Mouse (Mus musculus): ENCODE measurements around the gene Carmil2. TPM values are rescaled to one million over a fixed set of nuclear protein-coding genes. Genes with fewer than 3 reads are reported as not detected.

Gene Carmil2
- polyA plus RNA-seq, 1 experiment from 2014 or later, result 0.77 TPM

DNA sequence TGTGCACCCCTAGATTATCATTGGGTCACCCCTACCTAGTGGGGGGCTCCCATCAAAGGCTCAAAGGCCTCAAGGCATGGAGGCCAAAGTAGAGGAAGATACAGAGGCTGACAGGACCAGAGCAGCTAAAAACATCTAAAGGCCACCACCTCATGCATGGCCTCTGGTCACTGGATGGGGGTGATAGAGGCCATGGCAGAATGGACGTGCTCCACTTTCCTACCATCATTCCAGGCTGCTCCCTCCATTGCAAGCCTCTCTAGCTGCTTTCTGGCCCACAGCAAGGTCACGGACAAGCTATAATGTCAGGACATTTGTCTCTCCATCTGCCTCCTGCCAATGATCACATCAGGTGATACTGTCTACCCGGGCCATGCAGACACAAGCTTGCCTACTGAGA, 26.2 kb downstream of the Carmil2 start:
- no peak overlapping the region for H3K4me3 ChIP-seq (ENCODE audit: low read depth, low read length)
- no peaks in the 10 kb centered on the region for H3K4me1 ChIP-seq (replicated peaks; ENCODE audit: control insufficient read depth, insufficient read depth, low read length)
- no peaks in the 10 kb centered on the region for H3K9me3 ChIP-seq (ENCODE audit: control insufficient read depth)
- no peak overlapping the region for H3K4me2 ChIP-seq (replicated peaks; ENCODE audit: low read depth)
- H3K27me3 ChIP-seq (replicated peaks; ENCODE audit: control insufficient read depth, insufficient read depth, low read length), result no peaks in the 10 kb centered on the region
- ATAC-seq, result no peak
- no peak overlapping the region for H3K9ac ChIP-seq (ENCODE audit: low read depth, low read length)
- no peak for TF ChIP-seq CTCF (IDR thresholded peaks at IDR 0.05; ENCODE audit: low read depth)
- no peak overlapping the region for H3K27ac ChIP-seq (ENCODE audit: low read depth, low read length)
- no peaks in the 10 kb centered on the region; the same call in 1 of the 2 replicates for H3K36me3 ChIP-seq (ENCODE audit: control insufficient read depth, insufficient read depth)
- WGBS, result 86% methylated on average over 3 of the region's 3 CpGs

DNA sequence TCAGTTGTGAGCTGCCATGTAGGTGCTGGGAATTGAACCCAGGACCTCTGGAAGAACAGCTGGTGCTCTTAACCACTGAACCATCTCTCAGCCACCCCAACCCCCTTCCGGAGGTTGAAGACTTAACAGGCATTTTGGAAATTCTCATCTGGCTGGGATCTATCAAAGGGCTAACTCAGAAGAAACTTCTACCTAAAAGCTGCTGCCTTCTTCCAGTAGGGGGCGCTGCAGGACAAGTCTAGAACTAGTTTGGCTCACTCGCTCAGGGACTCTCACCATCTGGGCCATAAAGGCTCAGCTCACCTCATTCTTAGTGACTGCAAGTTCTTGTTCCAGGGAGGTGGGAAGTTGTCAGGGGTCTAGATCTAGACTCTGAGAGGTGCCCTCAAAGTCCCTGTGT, 28.1 kb downstream of the Carmil2 start:
- Histone ChIP-seq H3K27me3 (replicated peaks; ENCODE audit: control insufficient read depth, insufficient read depth, low read length) (no peaks in the 10 kb centered on the region), H3K9ac (ENCODE audit: low read depth, low read length) (no peak overlapping the region), H3K27ac (ENCODE audit: low read depth, low read length) (no peak overlapping the region), H3K36me3 (ENCODE audit: control insufficient read depth, insufficient read depth) (no peaks in the 10 kb centered on the region; the same call in 1 of the 2 replicates), H3K4me3 (ENCODE audit: low read depth, low read length) (no peak overlapping the region), H3K4me1 (replicated peaks; ENCODE audit: control insufficient read depth, insufficient read depth, low read length) (no peaks in the 10 kb centered on the region), H3K4me2 (replicated peaks; ENCODE audit: low read depth) (no peak overlapping the region), H3K9me3 (ENCODE audit: control insufficient read depth) (no peaks in the 10 kb centered on the region)
- TF ChIP-seq CTCF (IDR thresholded peaks at IDR 0.05; ENCODE audit: low read depth), result peak; percentile 92
- WGBS, result 4% methylated on average over 3 of the region's 3 CpGs
- peak; percentile 65; the same call in 1 of the 2 replicates for ATAC-seq

DNA sequence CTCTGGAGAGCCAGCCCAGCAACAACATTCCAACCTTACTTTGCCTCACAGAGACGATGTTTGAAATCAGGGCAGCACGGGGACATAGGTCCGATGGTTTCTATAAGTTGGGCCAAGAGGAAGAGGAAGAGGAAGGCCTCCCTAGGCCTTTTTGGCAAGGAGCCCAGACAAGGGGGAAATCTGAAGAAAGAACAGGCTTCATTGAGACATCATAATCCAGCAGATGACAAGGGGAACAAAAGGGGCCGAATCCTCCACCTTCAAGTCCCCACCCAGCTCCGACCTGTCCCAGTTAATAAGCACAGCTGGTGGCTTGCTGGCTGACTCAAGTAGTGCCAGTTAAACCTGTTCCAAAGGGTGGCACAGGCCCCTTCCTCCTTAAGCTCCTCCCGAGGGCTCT, 29.0 kb downstream of the Carmil2 start:
- WGBS, result 72% methylated on average over 6 of the region's 6 CpGs
- no peak overlapping the region for H3K4me3 ChIP-seq (ENCODE audit: low read depth, low read length)
- no peaks in the 10 kb centered on the region; the same call in 1 of the 2 replicates for H3K36me3 ChIP-seq (ENCODE audit: control insufficient read depth, insufficient read depth)
- H3K4me2 ChIP-seq (replicated peaks; ENCODE audit: low read depth), result no peak overlapping the region
- no peaks in the 10 kb centered on the region for H3K4me1 ChIP-seq (replicated peaks; ENCODE audit: control insufficient read depth, insufficient read depth, low read length)
- H3K9ac ChIP-seq (ENCODE audit: low read depth, low read length), result no peak overlapping the region
- no peak for ATAC-seq
- TF ChIP-seq CTCF (IDR thresholded peaks at IDR 0.05; ENCODE audit: low read depth), result no peak
- no peak overlapping the region for H3K27ac ChIP-seq (ENCODE audit: low read depth, low read length)
- H3K27me3 ChIP-seq (replicated peaks; ENCODE audit: control insufficient read depth, insufficient read depth, low read length), result 0 out of 2 replicates have a peak, but pooled peaks cover 2% of the 10 kb centered on the region
- H3K9me3 ChIP-seq (ENCODE audit: control insufficient read depth), result no peaks in the 10 kb centered on the region

- 93% methylated on average over 15 of the region's 15 CpGs for whole genome bisulfite sequencing
Measured at GRCm38 (mm10) chr8:105716302-105716945, 30.4 kb downstream of the Carmil2 start.

DNA sequence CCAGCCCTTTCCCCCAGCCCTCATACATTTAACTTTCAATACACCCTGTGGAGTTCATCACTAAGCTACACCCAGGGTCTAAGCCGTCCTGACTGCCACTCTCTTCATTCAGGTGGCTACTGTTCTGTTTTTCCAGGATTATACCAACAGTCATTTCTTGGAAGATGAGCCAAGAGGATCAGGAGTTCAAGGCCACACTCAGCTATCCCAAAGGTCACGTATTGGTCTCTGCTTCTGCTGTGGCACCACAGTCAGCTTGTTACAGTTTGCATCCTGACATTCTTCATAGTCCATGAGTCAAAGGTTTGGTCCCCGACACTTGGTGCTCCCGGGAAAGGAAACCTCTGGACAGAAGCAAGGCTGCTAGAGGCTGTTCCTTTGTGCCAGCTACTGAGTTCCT, 33.6 kb downstream of the Carmil2 start:
- Histone ChIP-seq H3K4me3 (ENCODE audit: low read depth, low read length) (no peak overlapping the region), H3K9me3 (ENCODE audit: control insufficient read depth) (no peaks in the 10 kb centered on the region), H3K27me3 (replicated peaks; ENCODE audit: control insufficient read depth, insufficient read depth, low read length) (0 out of 2 replicates have a peak, but pooled peaks cover 3% of the 10 kb centered on the region), H3K36me3 (ENCODE audit: control insufficient read depth, insufficient read depth) (no peaks in the 10 kb centered on the region; the same call in 1 of the 2 replicates), H3K4me1 (replicated peaks; ENCODE audit: control insufficient read depth, insufficient read depth, low read length) (no peaks in the 10 kb centered on the region), H3K27ac (ENCODE audit: low read depth, low read length) (no peak overlapping the region), H3K9ac (ENCODE audit: low read depth, low read length) (no peak overlapping the region), H3K4me2 (replicated peaks; ENCODE audit: low read depth) (no peak overlapping the region)
- TF ChIP-seq CTCF (IDR thresholded peaks at IDR 0.05; ENCODE audit: low read depth), result no peak
- WGBS, result 83% methylated on average over 4 of the region's 4 CpGs
- ATAC-seq, result no peak

More at GRCm38 (mm10) chr8:105716302-105716945, 30.4 kb downstream of the Carmil2 start:
- Histone ChIP-seq H3K36me3 (ENCODE audit: control insufficient read depth, insufficient read depth) (no peaks in the 10 kb centered on the region; the same call in 1 of the 2 replicates), H3K4me2 (replicated peaks; ENCODE audit: low read depth) (no peak overlapping the region), H3K27me3 (replicated peaks; ENCODE audit: control insufficient read depth, insufficient read depth, low read length) (0 out of 2 replicates have a peak, but pooled peaks cover 3% of the 10 kb centered on the region), H3K9me3 (ENCODE audit: control insufficient read depth) (no peaks in the 10 kb centered on the region), H3K4me3 (ENCODE audit: low read depth, low read length) (no peak overlapping the region), H3K9ac (ENCODE audit: low read depth, low read length) (no peak overlapping the region), H3K4me1 (replicated peaks; ENCODE audit: control insufficient read depth, insufficient read depth, low read length) (no peaks in the 10 kb centered on the region), H3K27ac (ENCODE audit: low read depth, low read length) (no peak overlapping the region)
- no peak for ATAC-seq
- TF ChIP-seq CTCF (IDR thresholded peaks at IDR 0.05; ENCODE audit: low read depth), result peak; percentile 37

- no peak for TF ChIP-seq CTCF (IDR thresholded peaks at IDR 0.05; ENCODE audit: low read depth)
- H3K36me3 ChIP-seq (ENCODE audit: control insufficient read depth, insufficient read depth), result no peaks in the 10 kb centered on the region
- 91% methylated on average over 9 of the region's 9 CpGs for WGBS
- H3K4me1 ChIP-seq (replicated peaks; ENCODE audit: control insufficient read depth, insufficient read depth, low read length), result no peaks in the 10 kb centered on the region
- H3K9me3 ChIP-seq (ENCODE audit: control insufficient read depth), result no peaks in the 10 kb centered on the region
- H3K4me2 ChIP-seq (replicated peaks; ENCODE audit: low read depth), result no peak overlapping the region
- H3K27me3 ChIP-seq (replicated peaks; ENCODE audit: control insufficient read depth, insufficient read depth, low read length), result 0 out of 2 replicates have a peak, but pooled peaks cover 3% of the 10 kb centered on the region
- no peak overlapping the region for H3K27ac ChIP-seq (ENCODE audit: low read depth, low read length)
- H3K4me3 ChIP-seq (ENCODE audit: low read depth, low read length), result no peak overlapping the region
- H3K9ac ChIP-seq (ENCODE audit: low read depth, low read length), result no peak overlapping the region
- ATAC-seq, result no peak
Measured at GRCm38 (mm10) chr8:105722861-105723260, 36.8 kb downstream of the Carmil2 start.
